34 mouse cellular contexts compared by ENCODE assay signal in genomic region chr9:13906736-13907135, GRCm38 (mm10).
"Had no signal": no experiment of that assay in that cellular context is flagged by ENCODE, and none has a peak within 500 bp of the region (broad histone marks: within the 10 kb centered on the region; RNA-seq: fewer than 3 reads in every experiment).

No protein-coding gene starts in this region.

- H3K9me3 ChIP-seq: heart, embryonic 10.5 days; heart, embryonic 12.5 days; heart, embryonic 13.5 days; heart, embryonic 15.5 days; hindbrain, embryonic 10.5 days; hindbrain, embryonic 12.5 days; hindbrain, embryonic 13.5 days; hindbrain, embryonic 15.5 days; intestine, embryonic 15.5 days; kidney, embryonic 15.5 days had no signal

- DNase-seq: heart, postnatal 10 days; heart, postnatal 14 days; heart, postnatal 36 days; kidney, adult 11 months; kidney, adult 18-20 months; kidney, adult 2 months; kidney, adult 8-10 months; kidney, adult 9 months; kidney, postnatal 10 days; kidney, postnatal 14 days; kidney, postnatal 25 days; kidney, postnatal 36 days; kidney, postnatal 4 days; layer of hippocampus, adult 9-11 months; layer of hippocampus, postnatal 36 days had no signal

- H3K4me2 ChIP-seq: heart, embryonic 11.5 days; heart, embryonic 12.5 days; heart, embryonic 13.5 days; heart, embryonic 15.5 days; hindbrain, embryonic 12.5 days; hindbrain, embryonic 13.5 days; hindbrain, embryonic 14.5 days; hindbrain, embryonic 15.5 days; intestine, embryonic 15.5 days; kidney, embryonic 15.5 days had no signal

- H3K4me3 ChIP-seq: heart, embryonic 10.5 days; heart, embryonic 12.5 days; heart, embryonic 13.5 days; heart, embryonic 15.5 days; hindbrain, embryonic 10.5 days; hindbrain, embryonic 12.5 days; hindbrain, embryonic 13.5 days; hindbrain, embryonic 15.5 days; intestine, embryonic 15.5 days; kidney, embryonic 15.5 days; layer of hippocampus, adult 2 months had no signal

- ATAC-seq: hindbrain, embryonic 16.5 days; hindbrain, postnatal 0 days; inflammation-experienced regulatory T-cells, adult 6 months; intestine, embryonic 15.5 days; intestine, embryonic 16.5 days; intestine, postnatal 0 days had no signal

- H3K27ac ChIP-seq: heart, embryonic 10.5 days; heart, embryonic 13.5 days; heart, embryonic 15.5 days; hindbrain, embryonic 10.5 days; hindbrain, embryonic 12.5 days; hindbrain, embryonic 13.5 days; hindbrain, embryonic 14.5 days; hindbrain, embryonic 15.5 days; hindbrain, postnatal 0 days; intestine, embryonic 15.5 days; kidney, embryonic 15.5 days; kidney, postnatal 0 days; layer of hippocampus, adult 2 months had no signal

- H3K27me3 ChIP-seq: heart, embryonic 12.5 days; heart, embryonic 13.5 days; heart, embryonic 15.5 days; hindbrain, embryonic 12.5 days; hindbrain, embryonic 13.5 days; hindbrain, embryonic 15.5 days; intestine, embryonic 15.5 days; kidney, embryonic 15.5 days had no signal

- H3K36me3 ChIP-seq: heart, embryonic 10.5 days; heart, embryonic 12.5 days; heart, embryonic 13.5 days; heart, embryonic 15.5 days; hindbrain, embryonic 10.5 days; hindbrain, embryonic 12.5 days; hindbrain, embryonic 13.5 days; hindbrain, embryonic 15.5 days; intestine, embryonic 15.5 days; kidney, embryonic 15.5 days had no signal

- H3K4me1 ChIP-seq: heart, embryonic 15.5 days; hindbrain, embryonic 10.5 days; hindbrain, embryonic 12.5 days; hindbrain, embryonic 13.5 days; hindbrain, embryonic 15.5 days; intestine, embryonic 15.5 days had no signal

- H3K9ac ChIP-seq: heart, embryonic 12.5 days; heart, embryonic 13.5 days; heart, embryonic 15.5 days; hindbrain, embryonic 12.5 days; hindbrain, embryonic 13.5 days; hindbrain, embryonic 14.5 days; hindbrain, embryonic 15.5 days; intestine, embryonic 15.5 days; kidney, embryonic 15.5 days had no signal
